ENCODE assay signal across 18 mouse cellular contexts in the genomic region with DNA sequence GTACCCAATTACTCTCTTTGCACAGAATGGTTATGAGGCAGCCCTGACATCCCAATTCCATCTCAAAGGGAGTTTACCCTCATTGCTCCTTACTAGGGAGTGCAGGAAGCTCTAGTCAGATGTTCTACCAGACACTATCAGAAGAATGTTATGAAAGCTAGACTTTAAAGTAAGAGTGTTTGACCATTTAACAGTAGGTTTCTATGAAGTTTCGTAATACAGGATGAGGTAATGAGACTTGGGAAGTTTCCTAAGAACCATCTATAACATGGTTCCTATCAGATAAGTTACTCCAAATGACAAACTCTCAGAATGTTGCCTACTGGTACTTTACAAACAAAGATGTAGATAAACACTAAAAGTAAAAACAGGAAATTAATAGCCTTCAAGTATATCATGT.
"Had no signal": no experiment of that assay in that cellular context is flagged by ENCODE, and none has a peak within 500 bp of the region (broad histone marks: within the 10 kb centered on the region; RNA-seq: fewer than 3 reads in every experiment).

No protein-coding gene starts in this region.

- DNase-seq: gastrocnemius, adult 2 months; gastrocnemius, postnatal 10 days; gastrocnemius, postnatal 25 days; heart, adult 11 months; heart, adult 2 months; heart, postnatal 14 days; heart, postnatal 36 days; kidney, adult 11 months; kidney, adult 2 months; kidney, adult 9 months; kidney, postnatal 14 days; kidney, postnatal 36 days; layer of hippocampus, adult 9-11 months; layer of hippocampus, postnatal 36 days; liver; liver, embryonic 13.5 days had no signal

- ATAC-seq: hindbrain, postnatal 0 days; intestine, embryonic 16.5 days had no signal
